Comparison of ENCODE assay signal across 7 mouse cellular contexts in genomic region chr17:69416920-69417661, GRCm38 (mm10). TPM values are rescaled to one million over a fixed set of nuclear protein-coding genes. Genes with fewer than 3 reads are reported as not detected.
DNase-seq lines count a peak whose midpoint lies in the region; ATAC-seq lines count a peak whose summit lies in the region.

No protein-coding gene starts in this region.

- no peaks in the 10 kb centered on the region for H3K27me3 ChIP-seq in embryonic facial prominence, embryonic 11.5 days (ENCODE audit: control insufficient read depth, insufficient read depth, low read length)
- H3K27me3 ChIP-seq in limb, embryonic 11.5 days (ENCODE audit: control insufficient read depth, insufficient read depth, low read length): no peaks in the 10 kb centered on the region
- H3K27me3 ChIP-seq in midbrain, embryonic 14.5 days (ENCODE audit: control insufficient read depth, insufficient read depth, low read length): no peaks in the 10 kb centered on the region

- H3K27ac ChIP-seq in embryonic facial prominence, embryonic 11.5 days (replicated peaks; ENCODE audit: low read depth, low read length): peak overlapping the region; percentile 77
- H3K27ac ChIP-seq in limb, embryonic 11.5 days (replicated peaks; ENCODE audit: low read depth, low read length): peak overlapping the region; percentile 88
- H3K27ac ChIP-seq in midbrain, embryonic 14.5 days (replicated peaks; ENCODE audit: low read depth, low read length): peak overlapping the region; percentile 94

- peak; percentile 97 for DNase-seq in adrenal gland, postnatal 14 days
- DNase-seq in embryonic facial prominence, embryonic 11.5 days (ENCODE audit: low spot score): peak; percentile 95
- peak; percentile 99 for DNase-seq in heart, adult 11 months
- peak; percentile 97 for DNase-seq in kidney, adult 18-20 months
- peak; percentile 97 for DNase-seq in limb, embryonic 11.5 days (ENCODE audit: low spot score)
- peak; percentile 97 for DNase-seq in midbrain, embryonic 14.5 days
- DNase-seq in spleen, adult 18-20 months: peak; percentile 87 to 92

- ATAC-seq in embryonic facial prominence, embryonic 11.5 days (replicated peaks; ENCODE audit: insufficient number of reproducible peaks, low FRiP score, low TSS enrichment, low read depth): peak; percentile 99
- peak; percentile 99 for ATAC-seq in limb, embryonic 11.5 days (ENCODE audit: insufficient number of reproducible peaks, low FRiP score, low TSS enrichment, low read depth)
- ATAC-seq in midbrain, embryonic 14.5 days (ENCODE audit: low FRiP score, low TSS enrichment): peak; percentile 100

- WGBS in embryonic facial prominence, embryonic 11.5 days: under 1% methylated on average over 56 of the region's 56 CpGs
- WGBS in limb, embryonic 11.5 days: under 1% methylated on average over 56 of the region's 56 CpGs
- WGBS in midbrain, embryonic 14.5 days: under 1% methylated on average over 56 of the region's 56 CpGs

- H3K36me3 ChIP-seq in embryonic facial prominence, embryonic 11.5 days (replicated peaks; ENCODE audit: control insufficient read depth, insufficient read depth, low read depth, low read length): no peaks in the 10 kb centered on the region
- no peaks in the 10 kb centered on the region for H3K36me3 ChIP-seq in limb, embryonic 11.5 days (ENCODE audit: control insufficient read depth, insufficient read depth, low read length)
- no peaks in the 10 kb centered on the region for H3K36me3 ChIP-seq in midbrain, embryonic 14.5 days (ENCODE audit: control insufficient read depth, insufficient read depth, low read length)

- H3K9ac ChIP-seq in embryonic facial prominence, embryonic 11.5 days (replicated peaks; ENCODE audit: low read length): peak overlapping the region; percentile 85
- peak overlapping the region; percentile 62 for H3K9ac ChIP-seq in limb, embryonic 11.5 days (ENCODE audit: low read length)
- peak overlapping the region; percentile 83 for H3K9ac ChIP-seq in midbrain, embryonic 14.5 days (replicated peaks; ENCODE audit: low read length)

- no peaks in the 10 kb centered on the region for H3K9me3 ChIP-seq in embryonic facial prominence, embryonic 11.5 days (replicated peaks; ENCODE audit: control insufficient read depth, low read length)
- no peaks in the 10 kb centered on the region for H3K9me3 ChIP-seq in limb, embryonic 11.5 days (ENCODE audit: control insufficient read depth, low read length)
- H3K9me3 ChIP-seq in midbrain, embryonic 14.5 days (ENCODE audit: control insufficient read depth, low read length): no peaks in the 10 kb centered on the region

- peak overlapping the region; percentile 73 for H3K4me2 ChIP-seq in embryonic facial prominence, embryonic 11.5 days (ENCODE audit: low read depth, low read length)
- peak overlapping the region; percentile 57 for H3K4me2 ChIP-seq in limb, embryonic 11.5 days (ENCODE audit: low read depth, severe bottlenecking)
- H3K4me2 ChIP-seq in midbrain, embryonic 14.5 days (ENCODE audit: low read length): peak overlapping the region; percentile 89

- H3K4me3 ChIP-seq in embryonic facial prominence, embryonic 11.5 days (ENCODE audit: low read depth, low read length): peak overlapping the region; percentile 60
- peak overlapping the region; percentile 73 for H3K4me3 ChIP-seq in limb, embryonic 11.5 days (ENCODE audit: low read depth, low read length)
- H3K4me3 ChIP-seq in midbrain, embryonic 14.5 days (replicated peaks; ENCODE audit: low read depth, low read length): peak overlapping the region; percentile 84

- no peaks in the 10 kb centered on the region for H3K4me1 ChIP-seq in embryonic facial prominence, embryonic 11.5 days (ENCODE audit: control insufficient read depth, insufficient read depth, low read length)
- no peaks in the 10 kb centered on the region for H3K4me1 ChIP-seq in limb, embryonic 11.5 days (ENCODE audit: control insufficient read depth, insufficient read depth, low read length)
- H3K4me1 ChIP-seq in midbrain, embryonic 14.5 days (ENCODE audit: control insufficient read depth, insufficient read depth, low read length): peaks cover 13% of the 10 kb centered on the region; the same call in 1 of the 2 replicates

RNA-seq across cellular contexts. Expression of gene Akain1, which starts 22.0 kb away (rescaled TPM):
- total RNA-seq in adrenal gland, postnatal 14 days (2021): not detected in 2 replicates
- 0.15 and 0.17 TPM in 2 replicates for polyA plus RNA-seq in embryonic facial prominence, embryonic 11.5 days (2014; fragmentation: Nextera tagmentation; extraction: Ambion mirVana)
- polyA plus RNA-seq in limb, embryonic 11.5 days (2014; fragmentation: Nextera tagmentation; extraction: Ambion mirVana): not detected in 2 replicates
- 0.41 and 0.80 TPM in 2 replicates for polyA plus RNA-seq in midbrain, embryonic 14.5 days (2014; fragmentation: Nextera tagmentation; extraction: Ambion mirVana)

RNA-seq across cellular contexts. Expression of gene Zbtb14, which starts 34.2 kb away (rescaled TPM):
- total RNA-seq in adrenal gland, postnatal 14 days (2021): 16.9 and 17.6 TPM in 2 replicates
- polyA plus RNA-seq in embryonic facial prominence, embryonic 11.5 days (2014; fragmentation: Nextera tagmentation; extraction: Ambion mirVana): 29.7 and 34.5 TPM in 2 replicates
- polyA plus RNA-seq in limb, embryonic 11.5 days (2014; fragmentation: Nextera tagmentation; extraction: Ambion mirVana): 27.9 and 30.5 TPM in 2 replicates
- 25.7 and 32.2 TPM in 2 replicates for polyA plus RNA-seq in midbrain, embryonic 14.5 days (2014; fragmentation: Nextera tagmentation; extraction: Ambion mirVana)

Comparison
In these comparisons a context has a peak if more than half of its experiments do, and no peak if none do; other contexts are left out.
1. Peak in every context shown above with its lines: DNase-seq, ATAC-seq, H3K4me3 ChIP-seq and H3K27ac ChIP-seq.